Mouse (Mus musculus) kidney, embryonic 15.5 days (tissue): ENCODE results near the gene Srsf1. TPM values are rescaled to one million over a fixed set of nuclear protein-coding genes. Genes with fewer than 3 reads are reported as not detected.

Experiments used
- ATAC-seq: fragments of 200-750 bp; cut with Nextera tagmentation; replicated peaks from 2 replicates; pipeline ENCODE4 v1.8.0; 2017; ENCODE audit warnings: moderate TSS enrichment; ENCODE audit not compliant: low FRiP score
- H3K27ac ChIP-seq: fragments of 300-500 bp; sonication (generic); 2 replicates; pipeline ENCODE4 v1.5.1; 2015; ENCODE audit warnings: mild to moderate bottlenecking, inconsistent platforms
- H3K27me3 ChIP-seq: fragments of 300-500 bp; sonication (generic); 2 replicates; pipeline ENCODE4 v1.6.1; 2015; ENCODE audit warnings: inconsistent platforms
- H3K36me3 ChIP-seq: fragments of 300-500 bp; sonication (generic); 2 replicates; pipeline ENCODE4 v1.6.1; 2015; ENCODE audit warnings: inconsistent platforms
- H3K4me1 ChIP-seq: fragments of 300-500 bp; sonication (generic); 2 replicates; pipeline ENCODE4 v1.6.1; 2015; ENCODE audit warnings: inconsistent platforms
- H3K4me2 ChIP-seq: fragments of 300-500 bp; sonication (generic); 2 replicates; pipeline ENCODE4 v1.6.1; 2015; ENCODE audit warnings: moderate library complexity, mild to moderate bottlenecking, inconsistent platforms
- H3K4me3 ChIP-seq: fragments of 300-500 bp; sonication (generic); replicated peaks from 2 replicates; pipeline ENCODE4 v1.5.1; 2015; ENCODE audit warnings: mild to moderate bottlenecking, inconsistent platforms
- H3K9ac ChIP-seq: fragments of 300-500 bp; sonication (generic); 2 replicates; pipeline ENCODE4 v1.6.1; 2015; ENCODE audit warnings: mild to moderate bottlenecking, inconsistent platforms
- H3K9me3 ChIP-seq: fragments of 300-500 bp; sonication (generic); replicated peaks from 2 replicates; pipeline ENCODE4 v1.6.1; 2016; ENCODE audit warnings: inconsistent platforms
- WGBS: fragments of 180-500 bp; shearing (Covaris S2); methylation state at CpG from one replicate; pipeline ENCODE4 v1.1.7; 2015; ENCODE audit warnings: mixed read lengths; 5-methylcytosine and 5-hydroxymethylcytosine counted together
- polyA plus RNA-seq: library from polyadenylated mRNA; unstranded; fragments of >200 nt; fragmentation: Nextera tagmentation; extraction: Ambion mirVana; gene quantifications from 2 replicates; pipeline ENCODE4 v1.2.1, GENCODE M21; 2015

Srsf1 gene
- polyA plus RNA-seq, 1 experiment from 2014 or later, result 320 TPM

DNA sequence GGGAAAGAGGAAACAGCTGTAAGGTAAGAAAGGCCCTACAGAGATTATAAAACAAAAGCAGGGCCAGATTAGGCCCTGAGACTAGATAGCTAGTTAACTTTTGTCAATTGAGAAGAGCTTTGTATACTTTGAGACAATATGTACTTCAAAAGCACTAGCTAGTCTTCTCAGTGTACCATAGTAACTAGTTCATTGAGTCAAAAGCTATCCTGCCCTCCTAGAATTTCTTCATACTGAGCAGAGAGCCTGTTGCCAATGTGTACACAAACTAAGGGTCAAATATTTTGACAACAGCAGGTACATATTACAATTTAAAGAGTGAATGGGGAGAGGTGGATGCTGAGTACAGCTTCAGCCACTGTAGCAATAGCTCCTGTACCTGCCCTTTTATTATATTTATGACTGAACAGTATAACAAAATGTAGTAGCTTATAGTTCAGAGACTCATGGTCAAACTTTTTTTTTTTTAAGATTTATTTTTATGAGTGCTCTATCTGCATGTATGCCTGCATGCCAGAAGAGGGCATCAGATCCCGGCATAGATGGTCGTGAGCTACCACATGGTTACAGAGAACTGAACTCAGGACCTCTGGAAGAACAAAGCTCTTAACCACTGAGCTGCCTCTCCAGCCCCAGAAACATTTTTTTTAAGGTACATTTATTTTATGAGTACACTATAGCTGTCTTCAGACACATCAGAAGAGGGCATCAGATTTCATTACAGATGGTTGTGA lies 14.9 kb downstream of the Srsf1 start:
- Histone ChIP-seq H3K4me2 (no peak overlapping the region), H3K27ac (no peak overlapping the region), H3K9ac (no peak overlapping the region), H3K27me3 (no peaks in the 10 kb centered on the region), H3K4me1 (peaks cover 3% of the 10 kb centered on the region; the same call in 1 of the 2 replicates), H3K36me3 (no peaks in the 10 kb centered on the region), H3K9me3 (no peaks in the 10 kb centered on the region), H3K4me3 (no peak overlapping the region)
- 82% methylated on average over 2 of the region's 2 CpGs for WGBS
- no peak for ATAC-seq

DNA sequence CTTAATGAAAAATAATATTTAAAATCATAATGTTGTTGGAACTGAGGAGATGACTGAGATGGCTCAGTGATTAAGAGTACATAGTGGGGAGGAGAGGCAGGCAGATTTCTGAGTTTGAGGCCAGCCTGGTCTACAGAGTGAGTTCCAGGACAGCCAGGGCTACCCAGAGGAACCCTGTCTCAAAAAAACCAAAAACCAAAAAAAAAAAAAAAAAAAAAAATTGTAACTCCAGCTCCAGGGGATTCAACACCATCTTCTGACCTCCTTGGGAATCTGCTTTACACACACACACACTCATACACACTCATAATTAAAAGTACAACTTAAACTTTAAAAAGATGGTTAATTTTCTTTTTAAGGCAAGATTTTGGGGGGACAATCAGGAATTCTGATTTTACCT lies 18.6 kb downstream of the Srsf1 start:
- Histone ChIP-seq H3K4me3 (no peak overlapping the region), H3K4me2 (no peak overlapping the region), H3K9ac (no peak overlapping the region), H3K9me3 (no peaks in the 10 kb centered on the region), H3K4me1 (peaks cover 20% of the 10 kb centered on the region), H3K36me3 (no peaks in the 10 kb centered on the region), H3K27ac (no peak overlapping the region), H3K27me3 (no peaks in the 10 kb centered on the region)
- no peak for ATAC-seq

DNA sequence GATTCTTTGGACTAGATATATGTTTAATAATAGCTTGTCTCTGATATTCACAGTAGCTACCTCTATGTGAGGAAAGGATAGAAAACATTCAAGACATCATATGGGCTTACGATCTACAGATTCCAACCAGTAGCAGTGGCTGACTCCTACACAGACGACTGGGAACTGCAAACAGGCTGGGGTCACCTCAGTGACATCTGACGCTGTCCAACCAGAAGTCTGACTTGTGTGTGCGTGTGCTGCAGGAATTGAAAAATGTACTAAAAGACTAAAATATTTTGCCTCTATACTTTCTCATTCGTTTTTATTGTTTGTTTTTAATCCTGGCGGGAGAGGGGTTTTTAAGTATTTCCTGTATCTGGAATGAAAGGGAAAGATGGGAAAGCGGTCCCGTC lies 20.0 kb downstream of the Srsf1 start:
- Histone ChIP-seq H3K4me1 (peaks cover 35% of the 10 kb centered on the region), H3K9me3 (no peaks in the 10 kb centered on the region), H3K4me2 (peak overlapping the region; percentile 92), H3K36me3 (no peaks in the 10 kb centered on the region), H3K9ac (peak overlapping the region; percentile 92), H3K27ac (peak overlapping the region; percentile 98), H3K27me3 (no peaks in the 10 kb centered on the region), H3K4me3 (peak overlapping the region; percentile 98)
- ATAC-seq, result no peak
- 1% methylated on average over 8 of the region's 8 CpGs for WGBS

DNA sequence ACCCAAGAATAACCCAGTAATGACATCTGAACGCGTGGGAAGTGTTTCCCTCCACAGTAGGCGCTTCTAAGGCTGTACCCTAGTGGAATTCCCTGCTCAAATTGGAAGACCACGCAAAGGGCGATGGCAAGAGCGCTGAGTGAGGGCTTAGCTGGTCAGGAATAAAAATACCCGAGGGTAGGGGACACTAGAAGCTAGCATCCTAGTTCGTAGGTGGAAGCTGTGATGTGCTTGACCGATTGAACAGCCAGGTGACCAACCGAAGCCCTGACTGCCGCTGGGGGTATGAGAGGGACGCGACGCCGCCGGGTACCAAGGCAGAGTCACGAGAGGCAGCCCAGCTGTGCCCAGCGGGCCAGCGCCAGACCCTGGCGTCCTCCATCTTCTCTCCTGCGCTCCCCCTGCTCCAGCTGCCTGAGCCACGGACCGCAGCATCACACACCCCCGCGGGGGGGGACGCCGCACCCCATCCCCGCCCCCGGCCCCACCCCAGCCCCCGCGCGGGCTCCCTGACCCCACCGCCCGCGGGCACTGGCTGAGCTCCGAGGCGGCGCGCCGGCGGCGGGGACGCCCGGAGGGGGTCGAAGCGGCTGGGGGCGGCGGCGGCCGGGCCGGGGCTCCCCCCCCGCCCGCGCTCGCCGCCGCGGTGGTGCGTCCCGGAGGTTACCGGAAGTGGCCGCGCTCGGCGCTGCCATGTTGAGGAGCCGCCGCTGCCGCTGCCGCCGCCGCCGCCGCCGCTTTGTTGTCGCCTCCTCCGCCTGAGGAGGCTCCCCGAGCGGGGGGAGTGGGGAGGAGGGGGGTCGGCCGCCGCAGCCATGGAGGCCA lies 20.6 kb downstream of the Srsf1 start, which contains the start of gene Vezf1:
Vezf1 (plus strand) TSS at position 694 of the 825 bp plus-strand sequence.
- H3K4me2 ChIP-seq, result peak within 1 kb of the TSS; percentile 92
- peak within 1 kb of the TSS; percentile 98 for H3K27ac ChIP-seq
- H3K9ac ChIP-seq, result peak within 1 kb of the TSS; percentile 92
- no peaks in the 10 kb centered on the region for H3K27me3 ChIP-seq
- peaks cover 39% of the 10 kb centered on the region for H3K4me1 ChIP-seq
- WGBS, result under 1% methylated on average over 63 of the region's 81 CpGs
- no peaks in the 10 kb centered on the region for H3K36me3 ChIP-seq
- no peaks in the 10 kb centered on the region for H3K9me3 ChIP-seq
- peak within 1 kb of the TSS; percentile 98 for H3K4me3 ChIP-seq
- ATAC-seq, result peak; percentile 87

DNA sequence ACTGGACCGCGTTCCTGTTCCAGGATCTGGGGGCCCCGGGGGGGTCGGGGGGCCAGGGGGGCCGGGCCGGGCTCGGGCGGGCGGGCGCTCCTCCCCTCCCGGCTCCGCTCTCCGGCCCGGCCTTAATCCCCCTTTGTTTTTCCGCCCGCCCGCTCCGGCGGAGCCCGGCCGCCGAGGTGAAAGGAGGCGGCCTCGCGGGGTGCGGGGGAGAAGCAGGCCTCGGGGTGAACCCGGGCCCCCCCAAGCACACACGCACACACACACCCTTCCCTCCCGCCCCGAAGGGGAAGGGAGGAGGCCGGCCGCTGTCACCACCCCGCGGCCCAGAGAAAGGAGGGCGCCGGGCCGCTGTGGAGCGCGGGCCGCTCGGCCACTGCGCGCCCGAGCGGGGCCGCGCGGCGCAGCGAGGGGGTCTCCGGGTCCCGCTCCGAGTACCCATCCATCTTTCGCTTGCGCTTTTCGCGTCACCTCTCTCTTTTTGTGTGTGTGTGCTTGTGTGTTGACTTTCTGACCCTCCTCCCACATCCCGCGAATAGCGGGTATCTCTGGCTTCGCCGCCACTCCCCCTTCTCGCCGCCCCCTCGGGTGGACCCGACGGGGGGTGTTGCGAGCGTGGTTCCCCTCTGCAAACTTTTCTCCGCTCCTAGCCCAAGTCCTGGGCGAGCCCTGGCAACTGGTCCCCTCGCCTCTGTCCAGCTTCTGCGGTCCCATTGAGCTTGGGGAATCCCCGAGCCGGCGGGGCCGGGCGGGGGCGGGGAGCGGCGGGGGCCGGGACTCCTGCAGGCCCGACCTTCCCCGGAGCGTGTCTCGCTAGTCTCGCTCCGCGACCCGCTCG lies 21.5 kb downstream of the Srsf1 start:
- H3K27me3 ChIP-seq, result no peaks in the 10 kb centered on the region
- H3K36me3 ChIP-seq, result peaks cover 7% of the 10 kb centered on the region
- H3K27ac ChIP-seq, result peak overlapping the region; percentile 98
- ATAC-seq, result peak; percentile 78
- peaks cover 47% of the 10 kb centered on the region for H3K4me1 ChIP-seq
- peak overlapping the region; percentile 98 for H3K4me3 ChIP-seq
- H3K9ac ChIP-seq, result peak overlapping the region; percentile 92
- under 1% methylated on average over 78 of the region's 92 CpGs for WGBS
- H3K9me3 ChIP-seq, result no peaks in the 10 kb centered on the region
- peak overlapping the region; percentile 92 for H3K4me2 ChIP-seq

DNA sequence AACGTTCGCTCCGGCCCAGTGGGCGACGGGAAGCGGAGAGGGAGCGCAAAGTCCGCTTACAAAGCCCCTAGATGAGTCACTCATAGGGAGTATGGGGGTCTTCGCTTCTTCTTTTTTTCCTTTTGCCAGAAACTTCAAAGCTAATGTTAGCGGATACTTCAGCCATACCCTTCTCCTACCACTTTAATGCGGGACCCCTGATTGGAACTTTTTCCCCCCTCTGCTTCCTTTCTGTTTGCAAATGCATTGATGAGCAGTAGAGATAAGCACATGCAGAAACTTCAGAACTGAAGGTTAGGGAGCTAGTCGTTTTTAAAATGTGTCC lies 22.0 kb downstream of the Srsf1 start:
- peak overlapping the region; percentile 98 for H3K27ac ChIP-seq
- H3K4me1 ChIP-seq, result peaks cover 47% of the 10 kb centered on the region
- no peaks in the 10 kb centered on the region for H3K27me3 ChIP-seq
- no peak; the same call in 1 of the 2 replicates for ATAC-seq
- peak overlapping the region; percentile 98 for H3K4me3 ChIP-seq
- under 1% methylated on average over 12 of the region's 12 CpGs for WGBS
- H3K36me3 ChIP-seq, result peaks cover 13% of the 10 kb centered on the region
- H3K9me3 ChIP-seq, result no peaks in the 10 kb centered on the region
- peak overlapping the region; percentile 92 for H3K9ac ChIP-seq
- H3K4me2 ChIP-seq, result peak overlapping the region; percentile 92

DNA sequence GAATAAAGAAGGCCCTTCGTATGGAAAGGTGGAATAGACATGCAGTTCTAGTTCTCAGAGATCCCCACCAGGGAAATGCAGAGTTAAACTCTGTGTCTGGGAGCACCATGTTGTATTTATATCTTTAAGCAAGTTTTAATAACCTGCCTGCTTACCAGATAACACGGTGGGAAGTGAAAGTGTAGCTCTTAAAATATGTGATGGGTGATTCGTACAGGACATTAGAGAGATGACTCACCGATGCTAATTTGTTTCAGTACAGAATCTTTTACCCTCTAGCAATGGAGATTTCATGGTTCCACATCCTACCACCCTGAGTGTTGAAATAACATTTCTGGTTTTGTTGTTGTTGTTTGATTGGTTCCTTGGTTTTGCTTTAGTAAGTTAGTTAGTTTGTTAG lies 23.2 kb downstream of the Srsf1 start:
- no peak overlapping the region for H3K27ac ChIP-seq
- peak overlapping the region; percentile 92 for H3K4me2 ChIP-seq
- ATAC-seq, result no peak
- WGBS, result 23% methylated on average over 4 of the region's 4 CpGs
- no peak overlapping the region for H3K9ac ChIP-seq
- no peaks in the 10 kb centered on the region for H3K27me3 ChIP-seq
- peaks cover 47% of the 10 kb centered on the region for H3K4me1 ChIP-seq
- peaks cover 23% of the 10 kb centered on the region for H3K36me3 ChIP-seq
- no peaks in the 10 kb centered on the region for H3K9me3 ChIP-seq
- peak overlapping the region; percentile 98 for H3K4me3 ChIP-seq

DNA sequence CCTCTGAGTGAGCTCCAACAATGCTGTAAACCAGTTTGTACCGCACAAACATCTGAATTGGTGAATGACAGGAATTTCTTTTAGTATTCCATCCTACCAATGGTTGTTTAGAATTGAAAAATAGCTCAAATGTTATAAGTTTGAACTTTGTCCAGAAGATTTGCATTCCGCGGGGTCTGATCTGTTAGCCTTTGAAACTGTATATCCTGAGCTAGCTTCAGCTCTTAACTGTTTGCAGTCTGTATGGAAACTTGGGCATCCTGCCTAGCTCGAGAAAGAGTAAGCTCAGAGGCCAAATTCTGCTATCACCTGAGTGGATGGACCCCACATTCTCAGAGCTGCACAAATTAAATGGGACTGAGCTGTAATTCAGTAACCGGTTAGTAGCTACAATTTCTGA lies 23.9 kb downstream of the Srsf1 start:
- peaks cover 47% of the 10 kb centered on the region for H3K4me1 ChIP-seq
- peak overlapping the region; percentile 92 for H3K4me2 ChIP-seq
- ATAC-seq, result no peak
- H3K27me3 ChIP-seq, result no peaks in the 10 kb centered on the region
- 0 out of 2 replicates have a peak overlapping the region, but pooled peaks have one; percentile 15 for H3K27ac ChIP-seq
- peak overlapping the region; percentile 11 for H3K4me3 ChIP-seq
- H3K9ac ChIP-seq, result no peak overlapping the region
- 31% methylated on average over 5 of the region's 5 CpGs for WGBS
- no peaks in the 10 kb centered on the region for H3K9me3 ChIP-seq
- H3K36me3 ChIP-seq, result peaks cover 30% of the 10 kb centered on the region

DNA sequence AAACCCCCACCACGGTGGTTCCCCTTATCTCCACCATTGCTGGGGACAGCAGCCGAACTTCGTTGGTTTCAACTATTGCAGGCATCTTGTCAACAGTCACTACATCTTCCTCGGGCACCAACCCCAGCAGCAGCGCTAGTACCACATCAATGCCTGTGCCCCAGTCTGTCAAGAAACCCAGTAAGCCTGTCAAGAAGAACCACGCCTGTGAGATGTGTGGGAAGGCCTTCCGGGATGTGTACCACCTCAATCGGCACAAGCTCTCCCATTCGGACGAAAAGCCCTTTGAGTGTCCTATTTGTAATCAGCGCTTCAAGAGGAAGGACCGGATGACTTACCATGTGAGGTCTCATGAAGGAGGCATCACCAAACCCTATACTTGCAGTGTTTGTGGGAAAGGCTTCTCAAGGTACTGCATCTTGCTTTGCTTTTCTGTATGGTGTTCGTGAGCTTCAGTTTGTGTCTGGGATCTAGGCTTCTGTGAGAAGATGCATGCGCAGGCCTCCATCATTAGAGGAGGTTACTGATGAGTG lies 26.2 kb downstream of the Srsf1 start:
- Histone ChIP-seq H3K9me3 (no peaks in the 10 kb centered on the region), H3K4me2 (no peak overlapping the region), H3K4me3 (no peak overlapping the region), H3K9ac (no peak overlapping the region), H3K27ac (no peak overlapping the region), H3K27me3 (no peaks in the 10 kb centered on the region), H3K36me3 (peaks cover 51% of the 10 kb centered on the region), H3K4me1 (peaks cover 41% of the 10 kb centered on the region)
- ATAC-seq, result no peak
- 84% methylated on average over 14 of the region's 14 CpGs for WGBS

DNA sequence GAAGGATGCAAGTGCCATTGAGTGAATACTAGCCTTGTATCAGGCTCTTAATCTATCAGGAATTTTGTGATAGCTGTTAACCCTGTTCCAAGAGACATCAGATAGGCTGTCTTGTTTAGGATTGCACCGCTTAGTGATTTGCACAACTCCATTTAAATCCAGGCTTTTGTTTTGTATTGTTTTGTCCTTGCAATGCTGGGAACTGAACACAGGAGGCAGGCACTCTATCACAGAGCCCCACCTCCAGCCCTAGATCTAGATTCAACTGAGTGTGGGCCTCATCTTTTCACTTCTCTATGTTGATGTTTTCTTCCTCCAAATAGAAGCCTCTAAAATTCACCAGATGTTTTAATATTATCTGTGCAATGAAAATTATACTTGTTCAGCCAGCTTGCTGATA lies 28.5 kb downstream of the Srsf1 start:
- H3K36me3 ChIP-seq, result peaks cover 74% of the 10 kb centered on the region
- peaks cover 27% of the 10 kb centered on the region for H3K4me1 ChIP-seq
- H3K4me3 ChIP-seq, result no peak overlapping the region
- ATAC-seq, result no peak
- WGBS, result 76% methylated on average over 1 of the region's 1 CpGs
- no peaks in the 10 kb centered on the region for H3K9me3 ChIP-seq
- H3K27me3 ChIP-seq, result no peaks in the 10 kb centered on the region
- no peak overlapping the region for H3K9ac ChIP-seq
- no peak overlapping the region for H3K27ac ChIP-seq
- no peak overlapping the region for H3K4me2 ChIP-seq

DNA sequence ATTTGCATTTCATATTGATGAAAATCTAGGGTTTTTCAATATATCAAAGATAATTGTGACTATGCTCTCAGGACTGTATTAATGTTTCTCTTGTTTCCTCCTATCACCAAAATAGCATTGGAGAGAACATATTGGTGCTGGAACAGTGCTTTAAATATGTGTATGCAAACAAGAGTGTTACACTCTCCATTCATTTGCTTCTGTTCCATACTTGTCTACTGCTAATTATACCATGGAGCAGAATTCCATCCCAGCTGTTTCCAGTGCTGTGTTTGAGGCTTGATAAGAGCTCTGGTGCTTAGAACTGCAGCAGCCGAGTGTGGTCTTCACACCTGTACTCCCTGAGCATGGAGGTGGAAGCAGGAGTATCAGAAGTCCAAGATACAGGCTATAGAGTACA lies 29.2 kb downstream of the Srsf1 start:
- no peak for ATAC-seq
- H3K4me1 ChIP-seq, result peaks cover 20% of the 10 kb centered on the region
- H3K27me3 ChIP-seq, result no peaks in the 10 kb centered on the region
- H3K4me2 ChIP-seq, result no peak overlapping the region
- no peak overlapping the region for H3K27ac ChIP-seq
- no peak overlapping the region for H3K9ac ChIP-seq
- no peaks in the 10 kb centered on the region for H3K9me3 ChIP-seq
- H3K4me3 ChIP-seq, result no peak overlapping the region
- WGBS, result 84% methylated on average over 1 of the region's 1 CpGs
- H3K36me3 ChIP-seq, result peaks cover 81% of the 10 kb centered on the region
